7 mouse cellular contexts compared by ENCODE assay signal in genomic region chr2:38485957-38486931, GRCm38 (mm10). TPM values are rescaled to one million over a fixed set of nuclear protein-coding genes. Genes with fewer than 3 reads are reported as not detected.
DNase-seq lines count a peak whose midpoint lies in the region; ATAC-seq and TF ChIP-seq lines count a peak whose summit lies in the region.

No protein-coding gene starts in this region.

- H3K4me2 ChIP-seq in embryonic facial prominence, embryonic 13.5 days: no peak overlapping the region
- no peak overlapping the region for H3K4me2 ChIP-seq in limb, embryonic 12.5 days
- H3K4me2 ChIP-seq in forebrain, embryonic 13.5 days: no peak overlapping the region

- H3K4me1 ChIP-seq in ES-E14 (ENCODE audit: control insufficient read depth in 2 of 2, insufficient read depth in 2 of 2, low read length in 2 of 2, poor library complexity in 1 of 2): peaks cover 0 to 2% of the 10 kb centered on the region in 2 experiments; a peak in 1 of 4 replicates
- H3K4me1 ChIP-seq in embryonic facial prominence, embryonic 13.5 days: peaks cover 5% of the 10 kb centered on the region; the same call in 1 of the 2 replicates
- H3K4me1 ChIP-seq in limb, embryonic 12.5 days (replicated peaks): 0 out of 2 replicates have a peak, but pooled peaks cover 8% of the 10 kb centered on the region
- H3K4me1 ChIP-seq in forebrain, embryonic 13.5 days: peaks cover 7% of the 10 kb centered on the region; the same call in 1 of the 2 replicates

- no peaks in the 10 kb centered on the region for H3K27me3 ChIP-seq in embryonic facial prominence, embryonic 13.5 days
- H3K27me3 ChIP-seq in limb, embryonic 12.5 days: no peaks in the 10 kb centered on the region
- no peaks in the 10 kb centered on the region for H3K27me3 ChIP-seq in forebrain, embryonic 13.5 days

- H3K9me3 ChIP-seq in ES-E14 (ENCODE audit: control insufficient read depth, insufficient read depth, low read depth, low read length): no peaks in the 10 kb centered on the region
- H3K9me3 ChIP-seq in embryonic facial prominence, embryonic 13.5 days: no peaks in the 10 kb centered on the region
- no peaks in the 10 kb centered on the region for H3K9me3 ChIP-seq in limb, embryonic 12.5 days
- no peaks in the 10 kb centered on the region for H3K9me3 ChIP-seq in forebrain, embryonic 13.5 days (replicated peaks)

- WGBS in embryonic facial prominence, embryonic 13.5 days: 72% methylated on average over 6 of the region's 6 CpGs
- WGBS in limb, embryonic 12.5 days: 78% methylated on average over 6 of the region's 6 CpGs
- 72% methylated on average over 6 of the region's 6 CpGs for WGBS in forebrain, embryonic 13.5 days

- no peak overlapping the region for H3K27ac ChIP-seq in ES-E14 (ENCODE audit: insufficient read depth, low read depth, low read length, poor library complexity, severe bottlenecking)
- peak overlapping the region; percentile 51; the same call in 1 of the 2 replicates for H3K27ac ChIP-seq in embryonic facial prominence, embryonic 13.5 days
- H3K27ac ChIP-seq in limb, embryonic 12.5 days: peak overlapping the region; percentile 17; the same call in 1 of the 2 replicates
- no peak overlapping the region; the same call in 1 of the 2 replicates for H3K27ac ChIP-seq in forebrain, embryonic 13.5 days

- intact Hi-C loops in heart, postnatal 14 days (cut with DNase I): no loop called here

- H3K36me3 ChIP-seq in ES-E14 (ENCODE audit: control insufficient read depth, insufficient read depth, low read length, poor library complexity, severe bottlenecking): no peaks in the 10 kb centered on the region
- no peaks in the 10 kb centered on the region for H3K36me3 ChIP-seq in embryonic facial prominence, embryonic 13.5 days
- no peaks in the 10 kb centered on the region for H3K36me3 ChIP-seq in limb, embryonic 12.5 days
- H3K36me3 ChIP-seq in forebrain, embryonic 13.5 days (ENCODE audit: poor library complexity, severe bottlenecking): no peaks in the 10 kb centered on the region

- ATAC-seq in embryonic facial prominence, embryonic 13.5 days (ENCODE audit: insufficient number of reproducible peaks, insufficient read depth, low FRiP score, low TSS enrichment, low read depth): peak; percentile 50; the same call in 1 of the 2 replicates
- no peak for ATAC-seq in limb, embryonic 12.5 days (ENCODE audit: insufficient number of reproducible peaks, insufficient read depth, low FRiP score, low TSS enrichment, low read depth)
- no peak for ATAC-seq in forebrain, embryonic 13.5 days

- in situ Hi-C loops in ES-E14 (cut with MboI; ENCODE audit: low sequenced_read_pairs in 2 of 2, unreplicated experiment in 2 of 2): no loop called here

- no peak overlapping the region for H3K4me3 ChIP-seq in ES-E14 (ENCODE audit: insufficient read depth in 1 of 2, low read depth in 1 of 2, low read length in 2 of 2, poor library complexity in 1 of 2, severe bottlenecking in 1 of 2)
- H3K4me3 ChIP-seq in embryonic facial prominence, embryonic 13.5 days: no peak overlapping the region
- no peak overlapping the region for H3K4me3 ChIP-seq in limb, embryonic 12.5 days (replicated peaks)
- no peak overlapping the region for H3K4me3 ChIP-seq in forebrain, embryonic 13.5 days

- no peak overlapping the region for H3K9ac ChIP-seq in ES-E14 (ENCODE audit: insufficient read depth, low read depth, low read length, poor library complexity, severe bottlenecking)
- no peak overlapping the region for H3K9ac ChIP-seq in embryonic facial prominence, embryonic 13.5 days
- no peak overlapping the region for H3K9ac ChIP-seq in limb, embryonic 12.5 days (replicated peaks)
- H3K9ac ChIP-seq in forebrain, embryonic 13.5 days: no peak overlapping the region

- peak; percentile 22 for DNase-seq in ES-E14 (ENCODE audit: low read depth, low spot score)
- DNase-seq in adrenal gland, adult 18-20 months (ENCODE audit: low spot score in 2 of 2): peak; percentile 62 to 63
- DNase-seq in heart, postnatal 14 days: peak; percentile 79 to 83
- DNase-seq in ovary, postnatal 10 days (ENCODE audit: low spot score): peak; percentile 29

TF ChIP-seq in ES-E14, 5 proteins besides CTCF, POLR2A, EP300 and RAD21:
- TF ChIP-seq ZC3H11A (IDR thresholded peaks at IDR 0.05; ENCODE audit: borderline replicate concordance, low read depth, low read length) (no peak), ZNF384 (IDR thresholded peaks at IDR 0.05; ENCODE audit: low read depth, low read length) (no peak), CHD2 (IDR thresholded peaks at IDR 0.05; ENCODE audit: low read depth, low read length) (no peak), HCFC1 (IDR thresholded peaks at IDR 0.05; ENCODE audit: borderline replicate concordance, insufficient read depth, low read length) (no peak), MAFK (IDR thresholded peaks at IDR 0.05; ENCODE audit: insufficient read depth, low read depth, low read length) (no peak)

RNA-seq across cellular contexts. Expression of gene Nek6, which starts 25.2 kb away (rescaled TPM):
- 13.4 and 16.9 TPM in 2 replicates for total RNA-seq in ES-E14 (2012; rRNA removed)
- total RNA-seq in adrenal gland, adult 18-20 months (2021): 10 to 100 TPM; 15.9 to 18.6 TPM
- polyA plus RNA-seq in embryonic facial prominence, embryonic 13.5 days (2015; fragmentation: Nextera tagmentation; extraction: Ambion mirVana): 110 and 114 TPM in 2 replicates
- 1 to 10 TPM; 7.9 to 9.1 TPM for total RNA-seq in heart, postnatal 14 days (2021)
- 140 and 159 TPM in 2 replicates for polyA plus RNA-seq in limb, embryonic 12.5 days (2016; fragmentation: Nextera tagmentation; extraction: Ambion mirVana)
- polyA plus RNA-seq in forebrain, embryonic 13.5 days (2015; fragmentation: Nextera tagmentation; extraction: Ambion mirVana): 122 and 124 TPM in 2 replicates

Comparison
In these comparisons a context has a peak if more than half of its experiments do, and no peak if none do; other contexts are left out.
1. DNase-seq: peak in every context shown above with its lines; median percentile 81 in heart, postnatal 14 days; 62 in adrenal gland, adult 18-20 months; 29 in ovary, postnatal 10 days; 22 in ES-E14.
2. H3K27ac ChIP-seq: peak in embryonic facial prominence, embryonic 13.5 days (single experiment) and limb, embryonic 12.5 days (single experiment); none in ES-E14 (single experiment) and forebrain, embryonic 13.5 days (single experiment).